Mouse (Mus musculus) embryonic facial prominence, embryonic 10.5 days (tissue): ENCODE data around the gene Rnf167. TPM values are rescaled to one million over a fixed set of nuclear protein-coding genes. Genes with fewer than 3 reads are reported as not detected.

ENCODE experiments used
- DNase-seq: peaks from one replicate; pipeline ENCODE4 v3.0.0-alpha.2; 2017; ENCODE audit warnings: low spot score
- H3K27ac ChIP-seq: fragments of 300-500 bp; sonication (generic); replicated peaks from 2 replicates; pipeline ENCODE4 v1.5.1; 2016; ENCODE audit warnings: mild to moderate bottlenecking
- H3K27me3 ChIP-seq: fragments of 300-500 bp; sonication (generic); replicated peaks from 2 replicates; pipeline ENCODE4 v1.6.1; 2016; ENCODE audit warnings: low read depth, mild to moderate bottlenecking; ENCODE audit not compliant: poor library complexity, severe bottlenecking
- H3K36me3 ChIP-seq: fragments of 300-500 bp; sonication (generic); replicated peaks from 2 replicates; pipeline ENCODE4 v1.6.1; 2016; ENCODE audit warnings: mild to moderate bottlenecking, moderate library complexity
- H3K4me1 ChIP-seq: fragments of 300-500 bp; sonication (generic); 2 replicates; pipeline ENCODE4 v1.6.1; 2016
- H3K4me3 ChIP-seq: fragments of 300-500 bp; sonication (generic); 2 replicates; pipeline ENCODE4 v1.5.1; 2016; ENCODE audit warnings: mild to moderate bottlenecking, moderate library complexity
- H3K9me3 ChIP-seq: fragments of 300-500 bp; sonication (generic); 2 replicates; pipeline ENCODE4 v1.6.1; 2016; ENCODE audit warnings: mild to moderate bottlenecking
- WGBS: fragments of 180-500 bp; shearing (Covaris S2); methylation state at CpG from one replicate; pipeline ENCODE4 v1.1.7; 2016; 5-methylcytosine and 5-hydroxymethylcytosine counted together
- polyA plus RNA-seq: library from polyadenylated mRNA; unstranded; fragments of >200 nt; fragmentation: Nextera tagmentation; extraction: Ambion mirVana; gene quantifications from 2 replicates; pipeline ENCODE4 v1.2.1, GENCODE M21; 2016

Gene Rnf167
- polyA plus RNA-seq, 1 experiment from 2014 or later = 91.9 TPM

DNA sequence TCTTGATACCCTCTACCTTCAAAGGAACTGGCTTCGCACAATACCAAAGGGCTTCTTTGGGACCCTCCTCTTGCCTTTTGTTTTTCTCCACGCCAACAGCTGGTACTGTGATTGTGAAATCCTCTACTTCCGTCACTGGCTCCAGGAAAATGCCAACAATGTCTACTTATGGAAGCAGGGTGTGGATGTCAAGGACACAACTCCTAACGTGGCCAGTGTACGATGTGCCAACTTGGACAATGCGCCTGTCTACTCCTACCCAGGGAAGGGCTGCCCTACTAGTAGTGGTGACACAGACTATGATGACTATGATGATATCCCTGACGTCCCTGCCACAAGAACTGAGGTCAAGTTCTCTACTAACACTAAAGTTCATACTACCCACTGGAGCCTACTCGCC, 7.1 kb upstream of the Rnf167 start:
- WGBS = 85% methylated on average over 8 of the region's 8 CpGs
- DNase-seq = no peak

DNA sequence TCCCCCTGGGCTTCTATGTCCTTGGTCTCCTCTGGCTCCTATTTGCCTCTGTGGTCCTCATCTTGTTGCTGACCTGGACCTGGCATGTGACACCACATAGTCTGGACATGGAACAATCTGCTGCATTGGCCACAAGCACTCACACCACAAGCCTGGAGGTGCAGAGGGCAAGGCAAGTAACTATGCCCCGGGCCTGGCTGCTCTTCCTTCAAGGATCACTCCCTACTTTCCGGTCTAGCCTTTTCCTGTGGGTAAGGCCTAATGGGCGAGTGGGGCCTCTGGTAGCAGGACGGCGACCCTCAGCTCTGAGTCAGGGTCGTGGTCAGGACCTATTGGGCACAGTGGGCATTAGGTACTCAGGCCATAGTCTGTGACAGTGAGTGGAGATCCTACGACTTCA, 5.8 kb upstream of the Rnf167 start:
- Histone ChIP-seq H3K9me3 (no peaks in the 10 kb centered on the region), H3K36me3 (peaks cover 35% of the 10 kb centered on the region), H3K4me1 (peaks cover 13% of the 10 kb centered on the region), H3K27ac (no peak overlapping the region), H3K4me3 (no peak overlapping the region), H3K27me3 (no peaks in the 10 kb centered on the region)
- 86% methylated on average over 7 of the region's 7 CpGs for WGBS
- no peak for DNase-seq

More for the DNA sequence above, 7.1 kb upstream of the Rnf167 start:
- Histone ChIP-seq H3K4me1 (no peaks in the 10 kb centered on the region), H3K27me3 (no peaks in the 10 kb centered on the region), H3K36me3 (peaks cover 25% of the 10 kb centered on the region), H3K9me3 (no peaks in the 10 kb centered on the region), H3K27ac (no peak overlapping the region), H3K4me3 (no peak overlapping the region)

DNA sequence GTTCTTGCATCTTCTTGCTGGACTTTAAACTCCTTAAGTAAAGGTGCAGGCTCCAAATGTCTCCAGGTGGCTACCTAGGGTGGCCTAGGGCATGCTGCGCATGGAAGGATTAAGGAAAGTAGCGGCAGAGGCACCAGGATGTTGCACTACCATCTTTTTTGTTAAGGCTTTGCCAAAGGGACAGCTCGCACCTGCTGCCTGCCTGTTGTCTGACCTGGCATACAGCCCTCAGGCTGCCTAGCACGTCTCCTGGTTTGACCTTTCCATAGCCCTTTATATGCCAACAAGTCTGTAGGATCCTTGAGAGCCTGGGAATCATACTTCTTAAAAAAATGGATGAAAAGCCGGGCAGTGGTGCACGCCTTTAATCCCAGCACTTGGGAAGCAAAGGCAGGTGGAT, 4.0 kb upstream of the Rnf167 start:
- H3K27me3 ChIP-seq = no peaks in the 10 kb centered on the region
- peaks cover 35% of the 10 kb centered on the region for H3K36me3 ChIP-seq
- 0 out of 2 replicates have a peak overlapping the region, but pooled peaks have one; percentile 4 for H3K4me3 ChIP-seq
- no peak overlapping the region for H3K27ac ChIP-seq
- DNase-seq = no peak
- H3K4me1 ChIP-seq = peaks cover 22% of the 10 kb centered on the region
- H3K9me3 ChIP-seq = no peaks in the 10 kb centered on the region
- WGBS = 91% methylated on average over 6 of the region's 6 CpGs

DNA sequence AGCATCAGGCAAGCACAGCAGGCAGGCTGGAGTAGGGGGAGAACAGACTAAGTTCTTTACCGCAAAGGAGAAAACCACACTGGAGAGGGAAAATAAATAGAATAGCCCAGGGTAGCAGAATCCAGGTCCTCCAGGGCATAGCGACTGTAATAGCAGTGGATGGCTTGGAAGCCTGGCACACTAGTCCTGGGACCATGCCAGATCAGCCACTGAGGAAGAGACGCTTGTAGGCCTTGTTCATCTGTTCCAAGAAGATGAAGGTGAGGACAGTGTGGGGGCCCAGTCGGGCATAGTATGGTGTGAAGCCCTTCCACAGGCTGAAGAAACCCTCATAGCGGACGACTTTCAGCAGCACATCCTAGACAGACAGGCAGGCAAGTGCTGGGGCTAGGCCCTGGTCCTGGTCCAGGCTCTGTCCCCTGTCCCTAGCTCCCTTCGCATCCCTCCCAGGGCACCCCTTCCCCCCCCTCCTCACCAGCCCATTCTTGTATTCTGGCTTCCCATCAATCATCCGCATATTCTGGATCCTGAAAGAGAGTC, 2.4 kb upstream of the Rnf167 start:
- 93% methylated on average over 8 of the region's 8 CpGs for WGBS
- DNase-seq = no peak
- H3K9me3 ChIP-seq = no peaks in the 10 kb centered on the region
- H3K4me1 ChIP-seq = peaks cover 38% of the 10 kb centered on the region
- H3K27me3 ChIP-seq = no peaks in the 10 kb centered on the region
- peak overlapping the region; percentile 11; the same call in 1 of the 2 replicates for H3K4me3 ChIP-seq
- peaks cover 49% of the 10 kb centered on the region for H3K36me3 ChIP-seq
- no peak overlapping the region for H3K27ac ChIP-seq

DNA sequence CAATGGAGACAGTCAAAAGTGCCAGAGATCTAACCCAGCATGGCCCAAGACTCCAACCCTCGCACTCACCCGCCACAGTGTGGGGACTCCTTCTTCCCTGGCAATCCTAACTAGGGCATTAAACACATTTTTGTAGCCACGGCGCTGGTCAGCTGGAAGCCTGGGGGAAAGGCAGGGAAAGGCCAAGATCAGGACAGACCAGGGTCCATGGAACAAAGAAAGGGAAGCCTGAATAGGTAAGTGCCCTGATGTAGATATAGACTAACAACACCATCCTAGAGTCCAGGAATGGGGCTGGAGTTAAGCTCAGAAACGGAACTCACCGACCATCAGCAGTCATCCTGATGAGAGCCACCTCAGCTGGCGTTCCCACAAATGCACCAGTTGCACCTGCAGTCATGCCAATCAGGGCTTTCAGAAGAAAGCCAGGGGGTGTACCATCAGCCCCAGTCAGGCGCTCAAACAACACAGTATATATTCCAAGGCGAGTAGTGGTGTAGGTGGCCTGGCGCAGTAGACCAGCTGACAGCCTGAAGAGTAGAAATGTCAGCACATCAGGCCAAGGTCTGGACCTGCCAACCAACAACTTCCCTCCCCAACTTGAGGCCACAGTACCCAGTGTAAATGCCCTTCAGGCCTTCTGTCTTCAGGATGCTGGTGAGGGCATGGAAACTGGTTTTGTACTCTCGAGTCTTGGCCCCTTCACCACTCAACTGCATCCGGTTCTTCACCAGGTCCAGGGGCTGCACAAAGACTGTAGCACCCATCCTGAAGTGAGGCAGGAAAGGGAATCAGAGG, 1.4 kb upstream of the Rnf167 start:
- no peaks in the 10 kb centered on the region for H3K27me3 ChIP-seq
- peak overlapping the region; percentile 93 for H3K27ac ChIP-seq
- H3K4me3 ChIP-seq = peak overlapping the region; percentile 84
- peaks cover 59% of the 10 kb centered on the region for H3K36me3 ChIP-seq
- H3K4me1 ChIP-seq = peaks cover 46% of the 10 kb centered on the region
- 89% methylated on average over 12 of the region's 12 CpGs for WGBS
- no peak for DNase-seq
- H3K9me3 ChIP-seq = no peaks in the 10 kb centered on the region

DNA sequence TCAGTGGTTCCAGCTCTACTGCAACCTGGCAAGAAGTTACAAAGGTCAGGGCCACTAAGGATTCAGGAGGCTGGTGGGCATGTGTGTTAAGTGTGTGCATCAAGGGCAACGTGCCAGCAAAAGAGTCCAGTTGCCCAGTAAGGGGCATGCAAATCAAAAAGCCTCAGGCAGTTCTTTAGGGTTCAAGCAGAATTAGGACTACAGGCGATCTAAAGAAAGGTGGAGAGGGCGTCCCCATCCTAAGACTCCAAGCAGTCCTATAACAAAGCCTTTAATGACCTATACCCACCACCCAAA, 828 bp upstream of the Rnf167 start:
- no peaks in the 10 kb centered on the region for H3K9me3 ChIP-seq
- H3K4me3 ChIP-seq = peak overlapping the region; percentile 84
- peaks cover 65% of the 10 kb centered on the region for H3K36me3 ChIP-seq
- DNase-seq = no peak
- no peaks in the 10 kb centered on the region for H3K27me3 ChIP-seq
- peak overlapping the region; percentile 93 for H3K27ac ChIP-seq
- H3K4me1 ChIP-seq = peaks cover 51% of the 10 kb centered on the region
- 29% methylated on average over 3 of the region's 3 CpGs for WGBS

DNA sequence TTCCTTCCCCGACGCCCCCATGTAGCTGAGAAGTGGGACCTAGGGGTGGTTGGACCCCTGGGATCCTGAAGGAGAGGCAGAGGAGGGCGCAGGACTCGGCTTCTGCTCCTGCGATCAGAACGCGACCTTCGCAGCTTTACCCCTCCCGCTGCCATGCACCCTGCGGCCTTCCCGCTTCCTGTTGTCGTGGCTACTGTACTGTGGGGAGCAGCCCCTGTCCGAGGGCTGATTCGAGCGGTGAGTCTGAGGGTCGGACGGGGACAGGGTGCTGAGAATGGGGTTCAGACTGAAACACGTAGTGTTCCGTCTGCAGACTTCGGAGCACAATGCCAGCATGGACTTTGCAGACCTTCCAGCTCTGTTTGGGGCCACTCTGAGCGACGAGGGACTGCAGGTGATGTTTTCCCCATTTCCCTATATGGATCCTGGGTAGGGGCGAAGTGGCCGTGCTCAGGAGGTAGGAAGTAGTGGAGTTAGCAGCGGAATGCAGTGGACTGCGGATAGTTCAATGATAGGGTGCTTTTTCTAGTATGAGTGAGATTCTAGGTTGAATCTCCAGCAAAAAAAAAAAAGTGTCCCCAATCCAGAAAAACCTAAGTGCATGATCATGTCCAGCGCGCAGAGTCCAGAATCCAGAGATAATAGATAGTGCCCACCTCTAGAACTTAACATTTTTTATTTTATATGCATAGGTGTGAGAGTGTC, 833 bp downstream of the Rnf167 start:
- peaks cover 66% of the 10 kb centered on the region for H3K4me1 ChIP-seq
- DNase-seq = peak; percentile 48
- H3K27ac ChIP-seq = peak overlapping the region; percentile 93
- H3K9me3 ChIP-seq = no peaks in the 10 kb centered on the region
- H3K36me3 ChIP-seq = peaks cover 76% of the 10 kb centered on the region
- H3K27me3 ChIP-seq = no peaks in the 10 kb centered on the region
- H3K4me3 ChIP-seq = peak overlapping the region; percentile 84
- 4% methylated on average over 28 of the region's 28 CpGs for WGBS

DNA sequence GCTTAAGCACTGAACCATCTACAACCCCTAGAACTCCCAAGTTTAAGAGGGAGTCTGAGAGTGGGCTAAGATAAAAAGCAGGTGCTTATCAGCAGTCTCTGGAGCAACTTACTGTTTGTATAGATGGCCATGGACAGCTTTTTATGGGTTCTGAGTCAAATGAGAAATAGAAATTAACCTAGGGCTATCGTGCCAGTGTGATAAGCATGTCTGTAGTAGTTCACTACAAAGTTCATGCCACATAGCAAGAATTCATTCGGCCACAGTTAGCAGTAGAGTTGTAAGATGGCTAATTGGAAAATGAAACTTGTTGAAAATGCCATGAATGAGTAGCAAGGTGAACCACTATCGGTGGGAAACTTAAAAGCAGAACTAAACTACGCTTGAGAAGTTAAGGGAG, 1.5 kb downstream of the Rnf167 start:
- no peak for DNase-seq
- H3K4me1 ChIP-seq = peaks cover 69% of the 10 kb centered on the region
- peak overlapping the region; percentile 84 for H3K4me3 ChIP-seq
- H3K27me3 ChIP-seq = no peaks in the 10 kb centered on the region
- no peaks in the 10 kb centered on the region for H3K9me3 ChIP-seq
- H3K27ac ChIP-seq = peak overlapping the region; percentile 93; the same call in 1 of the 2 replicates
- 85% methylated on average over 4 of the region's 4 CpGs for WGBS
- peaks cover 74% of the 10 kb centered on the region for H3K36me3 ChIP-seq

DNA sequence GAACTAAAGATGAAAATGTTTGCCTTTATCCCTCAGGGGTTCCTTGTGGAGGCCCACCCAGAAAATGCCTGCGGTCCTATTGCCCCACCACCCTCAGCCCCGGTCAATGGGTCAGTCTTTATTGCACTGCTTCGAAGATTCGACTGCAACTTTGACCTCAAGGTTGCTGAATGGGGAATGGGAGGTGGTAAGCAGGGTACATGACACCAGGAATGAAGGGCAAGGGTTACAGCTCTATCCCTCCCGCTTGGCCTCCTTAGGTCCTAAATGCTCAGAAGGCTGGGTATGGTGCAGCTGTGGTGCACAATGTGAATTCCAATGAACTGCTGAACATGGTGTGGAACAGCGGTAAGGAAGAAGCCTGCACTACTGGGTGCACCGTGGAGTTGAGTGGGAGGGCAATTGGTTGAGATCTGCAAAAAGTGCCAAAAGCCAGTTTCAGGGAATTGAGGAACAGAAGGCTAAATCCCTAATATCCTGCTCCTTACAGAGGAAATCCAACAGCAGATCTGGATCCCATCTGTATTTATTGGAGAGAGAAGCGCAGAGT, 2.2 kb downstream of the Rnf167 start:
- Histone ChIP-seq H3K36me3 (peaks cover 68% of the 10 kb centered on the region), H3K27ac (no peak overlapping the region), H3K9me3 (no peaks in the 10 kb centered on the region), H3K4me1 (peaks cover 69% of the 10 kb centered on the region), H3K4me3 (peak overlapping the region; percentile 84), H3K27me3 (no peaks in the 10 kb centered on the region)
- no peak for DNase-seq
- 83% methylated on average over 8 of the region's 8 CpGs for WGBS

DNA sequence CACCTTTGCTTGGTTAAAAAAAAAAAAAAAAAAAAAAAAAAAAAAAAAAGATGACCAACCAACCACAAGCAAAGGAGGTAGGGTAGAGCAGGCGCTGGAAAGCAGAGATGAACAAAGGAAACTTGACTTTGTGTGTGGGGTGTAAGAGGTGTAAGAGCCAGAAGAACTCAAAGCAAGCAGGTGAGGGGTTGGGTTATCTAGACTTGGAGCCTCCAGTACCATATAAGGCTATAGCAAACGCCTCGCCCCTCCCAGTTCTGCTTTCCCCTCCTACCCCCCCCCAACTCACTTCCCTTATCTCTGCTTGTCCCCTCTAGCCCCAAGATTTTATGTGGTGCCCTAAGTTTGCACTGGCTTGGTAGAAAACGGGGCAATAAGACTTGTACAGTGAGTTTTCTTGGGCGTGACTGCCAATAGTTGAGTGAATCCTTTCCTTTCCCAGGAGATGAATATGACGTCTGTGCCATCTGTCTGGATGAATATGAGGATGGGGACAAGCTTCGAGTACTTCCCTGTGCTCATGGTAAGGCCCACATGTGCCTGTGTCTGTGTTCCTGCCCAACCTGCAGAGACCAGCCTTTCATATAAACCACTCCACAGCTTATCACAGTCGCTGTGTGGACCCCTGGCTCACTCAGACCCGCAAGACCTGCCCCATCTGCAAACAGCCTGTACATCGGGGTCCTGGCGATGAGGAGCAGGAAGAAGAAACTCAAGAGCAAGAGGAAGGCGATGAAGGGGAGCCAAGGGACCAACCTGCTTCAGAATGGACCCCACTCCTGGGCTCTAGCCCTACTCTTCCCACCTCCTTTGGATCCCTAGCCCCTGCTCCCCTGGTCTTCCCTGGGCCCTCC, 3.5 kb downstream of the Rnf167 start:
- peak overlapping the region; percentile 100 for H3K4me3 ChIP-seq
- H3K36me3 ChIP-seq = peaks cover 55% of the 10 kb centered on the region

DNA sequence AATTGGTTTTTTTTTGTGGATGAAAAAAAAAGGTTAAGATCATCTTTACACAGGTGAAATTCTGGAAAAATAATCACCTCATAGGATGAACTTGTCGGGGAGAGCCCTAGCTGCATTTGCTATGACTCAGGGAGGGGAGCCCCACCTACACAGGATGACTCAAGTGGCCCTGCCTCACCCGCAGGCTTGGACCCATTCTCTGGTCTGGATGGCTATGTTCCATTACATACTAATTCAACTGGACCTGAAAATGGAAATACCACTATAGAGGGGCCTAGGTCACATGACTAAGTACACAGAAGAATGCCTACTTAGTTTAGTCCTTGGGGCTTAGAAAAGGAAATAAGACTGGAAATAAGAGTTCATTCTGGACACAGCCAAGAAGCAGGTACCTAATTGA, 4.4 kb downstream of the Rnf167 start:
- Histone ChIP-seq H3K36me3 (peaks cover 51% of the 10 kb centered on the region), H3K9me3 (no peaks in the 10 kb centered on the region), H3K27me3 (no peaks in the 10 kb centered on the region), H3K4me3 (peak overlapping the region; percentile 100), H3K4me1 (peaks cover 71% of the 10 kb centered on the region), H3K27ac (no peak overlapping the region)
- DNase-seq = no peak
- WGBS = 83% methylated on average over 2 of the region's 2 CpGs

More for the DNA sequence above, 3.5 kb downstream of the Rnf167 start:
- WGBS = 87% methylated on average over 12 of the region's 12 CpGs
- peaks cover 71% of the 10 kb centered on the region for H3K4me1 ChIP-seq
- no peak for DNase-seq
- no peaks in the 10 kb centered on the region for H3K27me3 ChIP-seq
- H3K9me3 ChIP-seq = no peaks in the 10 kb centered on the region
- H3K27ac ChIP-seq = no peak overlapping the region
